Mouse (Mus musculus): ENCODE measurements at regions not wholly inside any gene's neighbourhood (a gene's known extent, or its start where the extent isn't known, plus 50 kb on each side); places are given as distances from the start of the nearest gene placed in this dataset.

GRCm38 (mm10) chr14:14599586-14599985, 102.5 kb upstream of the Slc4a7 start:
- DNase-seq, result no peak

DNA sequence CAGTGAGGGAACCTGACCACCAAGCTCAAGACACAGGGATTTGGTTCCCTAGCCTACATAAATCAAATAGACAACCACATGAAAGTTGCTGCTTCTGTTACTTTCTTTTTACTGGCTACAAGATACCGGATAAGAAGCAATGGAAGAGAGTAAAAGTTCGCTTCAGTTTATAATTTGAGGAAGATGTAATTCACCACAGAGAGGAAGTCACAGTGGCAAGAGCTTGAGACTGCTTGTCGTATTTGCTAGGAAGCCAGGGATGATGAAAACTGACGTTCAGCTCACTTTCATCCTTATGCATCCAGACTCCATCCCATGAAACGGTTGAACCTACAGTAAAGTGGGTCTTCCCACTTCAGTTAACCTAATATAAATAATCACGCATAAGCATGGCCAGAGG, 102.1 kb upstream of the Slc4a7 start:
- no peak for DNase-seq

GRCm38 (mm10) chr14:14603439-14603838, 98.6 kb upstream of the Slc4a7 start:
- DNase-seq, result no peak

GRCm38 (mm10) chr14:14607074-14607473, 95.0 kb upstream of the Slc4a7 start:
- DNase-seq, result no peak

DNA sequence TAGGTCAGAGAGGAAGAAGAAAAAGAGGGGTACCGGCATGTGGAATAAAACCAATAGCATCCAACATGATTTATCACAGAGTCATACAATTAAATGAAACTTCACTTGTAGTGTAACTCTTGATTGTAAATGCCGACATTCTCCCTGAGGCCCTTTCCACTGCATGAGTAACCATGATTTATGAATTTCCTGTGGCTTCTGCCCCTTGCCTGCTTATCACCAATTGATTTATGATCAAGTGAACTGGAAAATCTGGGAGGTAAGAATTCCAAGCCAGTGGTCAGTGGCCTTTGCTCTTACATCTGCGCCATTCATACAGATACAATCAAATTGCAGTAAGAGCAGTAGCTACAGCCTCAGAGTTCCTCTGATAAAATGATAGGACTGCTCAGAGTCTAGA, 89.8 kb upstream of the Slc4a7 start:
- no peak for DNase-seq

- no peak for DNase-seq
Observed at GRCm38 (mm10) chr14:14620316-14620715, 81.8 kb upstream of the Slc4a7 start.

- DNase-seq, result no peak
Observed at GRCm38 (mm10) chr14:14628673-14629072, 73.4 kb upstream of the Slc4a7 start.

- DNase-seq, result no peak
Observed at GRCm38 (mm10) chr14:14631750-14632149, 70.3 kb upstream of the Slc4a7 start.

- peak; percentile 15 for DNase-seq
Observed at GRCm38 (mm10) chr14:14632471-14632870, 69.6 kb upstream of the Slc4a7 start.

DNA sequence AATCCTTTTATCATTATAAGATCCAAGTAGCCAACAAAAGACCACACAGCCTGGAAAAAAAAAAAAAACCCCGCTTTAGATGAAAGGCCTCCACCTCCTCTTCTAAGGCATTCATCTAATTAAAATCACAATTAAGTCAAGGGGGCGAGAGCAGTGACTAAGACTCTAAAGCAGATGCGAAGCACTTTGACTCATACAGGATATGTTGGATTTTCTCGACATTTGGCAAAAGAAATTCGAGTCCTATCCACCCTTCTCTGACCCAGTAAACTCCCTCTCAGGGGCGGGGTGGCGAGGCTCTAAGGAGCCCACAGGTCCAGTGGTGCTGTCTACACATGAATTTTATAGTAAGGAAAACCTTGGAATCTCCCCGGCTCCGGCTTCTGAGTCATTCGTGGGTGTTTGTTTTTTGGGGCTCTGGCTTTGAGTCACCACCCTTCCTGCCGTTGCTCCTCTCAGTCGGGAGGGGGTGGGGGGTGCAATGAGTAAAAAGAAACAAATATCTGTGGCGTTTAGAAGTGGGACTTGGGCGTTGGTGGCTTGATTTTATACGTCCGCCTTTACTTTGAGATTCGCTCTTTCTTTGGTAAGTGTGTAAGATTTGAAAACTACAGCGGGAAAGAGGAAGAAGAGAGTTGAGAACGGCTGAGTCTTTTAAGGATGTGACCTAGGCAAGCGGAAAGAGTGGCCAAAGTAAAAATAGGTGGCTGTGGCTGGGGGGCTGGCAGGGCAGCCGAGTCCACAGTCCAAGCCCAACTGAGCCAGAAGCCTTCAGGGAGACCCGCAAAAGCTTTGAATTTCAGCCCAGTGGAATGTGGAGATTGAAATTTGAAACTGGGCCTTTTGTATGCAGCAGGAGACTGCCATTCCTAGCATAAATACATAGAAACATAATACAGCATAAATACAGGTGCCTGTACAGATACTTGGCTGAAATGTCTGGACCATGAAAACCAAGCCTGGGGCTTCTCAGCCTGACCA, 68.8 kb upstream of the Slc4a7 start:
- peak; percentile 48 for DNase-seq

DNA sequence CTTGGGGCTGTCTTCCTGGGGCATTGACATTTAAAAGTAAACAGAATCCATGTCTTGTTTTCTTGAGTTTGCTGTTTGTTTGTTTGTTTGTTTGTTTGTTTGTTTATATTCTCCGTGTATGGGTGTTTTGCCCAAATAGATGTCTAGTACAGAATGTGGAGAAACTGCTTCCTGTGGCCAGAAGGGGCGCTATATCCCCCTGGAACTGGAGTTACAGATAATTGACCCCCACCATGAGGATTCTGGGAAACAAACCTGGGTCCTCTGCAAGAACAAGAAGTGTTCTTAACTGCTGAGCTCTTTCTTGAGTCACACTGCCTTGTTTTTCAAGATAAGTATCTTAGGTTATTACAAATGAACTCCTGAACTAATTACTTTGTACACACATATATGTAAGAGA, 68.1 kb upstream of the Slc4a7 start:
- no peak for DNase-seq

GRCm38 (mm10) chr14:14639102-14640015, 62.7 kb upstream of the Slc4a7 start:
- no peak for DNase-seq

DNA sequence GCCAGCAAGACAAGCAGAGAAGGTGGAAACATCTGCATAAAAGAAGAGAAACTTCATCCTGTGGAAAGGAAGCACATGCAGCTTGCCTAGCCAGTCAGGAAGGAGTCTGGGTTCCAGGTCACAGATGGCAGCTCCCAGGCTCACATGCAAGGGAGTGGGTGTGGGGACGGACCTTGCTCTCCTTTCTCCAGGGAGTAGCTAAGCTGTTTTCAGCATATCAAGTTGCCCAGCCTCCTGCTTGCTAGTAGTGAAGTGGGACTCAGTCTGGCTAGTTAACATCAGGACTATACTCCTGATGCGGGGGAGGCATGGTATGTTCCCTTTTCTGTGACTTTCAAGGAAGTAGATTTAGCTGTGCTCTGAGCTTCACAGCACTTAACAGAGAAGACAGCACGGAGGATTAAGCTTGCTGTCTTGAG, 62.0 kb upstream of the Slc4a7 start:
- no peak for DNase-seq

GRCm38 (mm10) chr14:14640557-14640956, 61.5 kb upstream of the Slc4a7 start:
- no peak for DNase-seq

DNA sequence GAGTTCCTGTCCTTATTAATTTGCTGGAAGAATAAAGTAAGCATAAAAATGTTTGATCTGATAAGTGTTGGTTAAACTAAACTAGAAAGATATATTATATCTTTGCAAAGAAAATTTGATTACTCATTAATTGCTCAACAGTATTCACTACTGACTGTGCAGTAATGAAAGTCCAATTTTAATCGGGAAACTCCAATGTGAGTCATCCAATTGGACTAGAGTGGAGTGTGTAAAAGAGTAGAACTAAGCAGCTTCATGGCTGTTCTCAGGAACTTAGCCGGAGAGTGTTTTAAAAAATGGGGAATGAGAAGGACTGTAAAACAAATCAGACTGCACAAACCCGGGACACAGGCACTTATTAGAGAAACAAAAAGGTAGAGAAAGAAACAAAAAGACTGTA, 58.5 kb upstream of the Slc4a7 start:
- DNase-seq, result no peak

GRCm38 (mm10) chr14:14645084-14645483, 57.0 kb upstream of the Slc4a7 start:
- DNase-seq, result no peak

All from lung, postnatal 14 days (tissue).